Mouse (Mus musculus): ENCODE measurements around the gene Prss35. TPM values are rescaled to one million over a fixed set of nuclear protein-coding genes. Genes with fewer than 3 reads are reported as not detected.

Gene Prss35
- polyA plus RNA-seq, 1 experiment = 23.0 TPM

- no peaks in the 10 kb centered on the region for H3K4me1 ChIP-seq (ENCODE audit: control insufficient read depth, insufficient read depth, low read length)
- no peak overlapping the region for H3K4me3 ChIP-seq (ENCODE audit: insufficient read depth, low read length)
- TF ChIP-seq POLR2A (IDR thresholded peaks at IDR 0.05; ENCODE audit: low read depth, low read length) (no peak), CTCF (IDR thresholded peaks at IDR 0.05; ENCODE audit: borderline replicate concordance, insufficient read depth, low read length) (no peak)
- H3K27ac ChIP-seq (ENCODE audit: insufficient read depth, low read length) = no peak overlapping the region
Measured at GRCm38 (mm10) chr9:86728214-86728814, 15.1 kb upstream of the Prss35 start.

GRCm38 (mm10) chr9:86729084-86729483 lies 14.4 kb upstream of the Prss35 start:
- no peak overlapping the region for H3K27ac ChIP-seq (ENCODE audit: insufficient read depth, low read length)
- H3K4me3 ChIP-seq (ENCODE audit: insufficient read depth, low read length) = no peak overlapping the region
- TF ChIP-seq CTCF (IDR thresholded peaks at IDR 0.05; ENCODE audit: borderline replicate concordance, insufficient read depth, low read length) (no peak), POLR2A (IDR thresholded peaks at IDR 0.05; ENCODE audit: low read depth, low read length) (no peak)
- H3K4me1 ChIP-seq (ENCODE audit: control insufficient read depth, insufficient read depth, low read length) = no peaks in the 10 kb centered on the region

GRCm38 (mm10) chr9:86729811-86730210 lies 13.6 kb upstream of the Prss35 start:
- no peaks in the 10 kb centered on the region for H3K4me1 ChIP-seq (ENCODE audit: control insufficient read depth, insufficient read depth, low read length)
- no peak overlapping the region for H3K4me3 ChIP-seq (ENCODE audit: insufficient read depth, low read length)
- TF ChIP-seq POLR2A (IDR thresholded peaks at IDR 0.05; ENCODE audit: low read depth, low read length) (no peak), CTCF (IDR thresholded peaks at IDR 0.05; ENCODE audit: borderline replicate concordance, insufficient read depth, low read length) (no peak)
- H3K27ac ChIP-seq (ENCODE audit: insufficient read depth, low read length) = no peak overlapping the region

- Histone ChIP-seq H3K4me3 (ENCODE audit: insufficient read depth, low read length) (no peak overlapping the region), H3K4me1 (ENCODE audit: control insufficient read depth, insufficient read depth, low read length) (no peaks in the 10 kb centered on the region), H3K27ac (ENCODE audit: insufficient read depth, low read length) (no peak overlapping the region)
- TF ChIP-seq CTCF (IDR thresholded peaks at IDR 0.05; ENCODE audit: borderline replicate concordance, insufficient read depth, low read length) (no peak), POLR2A (IDR thresholded peaks at IDR 0.05; ENCODE audit: low read depth, low read length) (no peak)
Measured at GRCm38 (mm10) chr9:86734357-86734756, 9.1 kb upstream of the Prss35 start.

- TF ChIP-seq POLR2A (IDR thresholded peaks at IDR 0.05; ENCODE audit: low read depth, low read length) (no peak), CTCF (IDR thresholded peaks at IDR 0.05; ENCODE audit: borderline replicate concordance, insufficient read depth, low read length) (no peak)
- Histone ChIP-seq H3K4me3 (ENCODE audit: insufficient read depth, low read length) (no peak overlapping the region), H3K4me1 (ENCODE audit: control insufficient read depth, insufficient read depth, low read length) (no peaks in the 10 kb centered on the region), H3K27ac (ENCODE audit: insufficient read depth, low read length) (no peak overlapping the region)
Measured at GRCm38 (mm10) chr9:86734795-86735194, 8.7 kb upstream of the Prss35 start.

- TF ChIP-seq CTCF (IDR thresholded peaks at IDR 0.05; ENCODE audit: borderline replicate concordance, insufficient read depth, low read length) (no peak), POLR2A (IDR thresholded peaks at IDR 0.05; ENCODE audit: low read depth, low read length) (no peak)
- Histone ChIP-seq H3K4me3 (ENCODE audit: insufficient read depth, low read length) (no peak overlapping the region), H3K4me1 (ENCODE audit: control insufficient read depth, insufficient read depth, low read length) (no peaks in the 10 kb centered on the region), H3K27ac (ENCODE audit: insufficient read depth, low read length) (no peak overlapping the region)
Measured at GRCm38 (mm10) chr9:86736991-86737390, 6.5 kb upstream of the Prss35 start.

- TF ChIP-seq CTCF (IDR thresholded peaks at IDR 0.05; ENCODE audit: borderline replicate concordance, insufficient read depth, low read length) = no peak
- TF ChIP-seq POLR2A (IDR thresholded peaks at IDR 0.05; ENCODE audit: low read depth, low read length) = no peak
- H3K4me1 ChIP-seq (ENCODE audit: control insufficient read depth, insufficient read depth, low read length) = peaks cover 2% of the 10 kb centered on the region
- no peak overlapping the region for H3K4me3 ChIP-seq (ENCODE audit: insufficient read depth, low read length)
- H3K27ac ChIP-seq (ENCODE audit: insufficient read depth, low read length) = no peak overlapping the region
Measured at GRCm38 (mm10) chr9:86738067-86738466, 5.4 kb upstream of the Prss35 start.

GRCm38 (mm10) chr9:86738801-86739200 lies 4.6 kb upstream of the Prss35 start:
- TF ChIP-seq CTCF (IDR thresholded peaks at IDR 0.05; ENCODE audit: borderline replicate concordance, insufficient read depth, low read length) = no peak
- TF ChIP-seq POLR2A (IDR thresholded peaks at IDR 0.05; ENCODE audit: low read depth, low read length) = no peak
- Histone ChIP-seq H3K4me3 (ENCODE audit: insufficient read depth, low read length) (no peak overlapping the region), H3K4me1 (ENCODE audit: control insufficient read depth, insufficient read depth, low read length) (peaks cover 5% of the 10 kb centered on the region), H3K27ac (ENCODE audit: insufficient read depth, low read length) (no peak overlapping the region)

GRCm38 (mm10) chr9:86739971-86740370 lies 3.5 kb upstream of the Prss35 start:
- no peak overlapping the region for H3K4me3 ChIP-seq (ENCODE audit: insufficient read depth, low read length)
- TF ChIP-seq POLR2A (IDR thresholded peaks at IDR 0.05; ENCODE audit: low read depth, low read length) (no peak), CTCF (IDR thresholded peaks at IDR 0.05; ENCODE audit: borderline replicate concordance, insufficient read depth, low read length) (no peak)
- H3K4me1 ChIP-seq (ENCODE audit: control insufficient read depth, insufficient read depth, low read length) = peaks cover 5% of the 10 kb centered on the region
- no peak overlapping the region for H3K27ac ChIP-seq (ENCODE audit: insufficient read depth, low read length)

- H3K27ac ChIP-seq (ENCODE audit: insufficient read depth, low read length) = no peak overlapping the region
- H3K4me3 ChIP-seq (ENCODE audit: insufficient read depth, low read length) = peak overlapping the region; percentile 33; the same call in 1 of the 2 replicates
Measured at GRCm38 (mm10) chr9:86744041-86744440, 592 bp downstream of the Prss35 start.

More at GRCm38 (mm10) chr9:86744041-86744440, 592 bp downstream of the Prss35 start:
- TF ChIP-seq POLR2A (IDR thresholded peaks at IDR 0.05; ENCODE audit: low read depth, low read length) (no peak), CTCF (IDR thresholded peaks at IDR 0.05; ENCODE audit: borderline replicate concordance, insufficient read depth, low read length) (no peak)
- peaks cover 7% of the 10 kb centered on the region for H3K4me1 ChIP-seq (ENCODE audit: control insufficient read depth, insufficient read depth, low read length)
